Mouse (Mus musculus) MEL (cell line): ENCODE measurements around the gene Arpc5. TPM values are rescaled to one million over a fixed set of nuclear protein-coding genes. Genes with fewer than 3 reads are reported as not detected.
A peak's percentile ranks its signal among the peaks of the same experiment; 100 is the strongest.

ENCODE experiments used
- DNase-seq: peaks from one replicate; pipeline ENCODE4 v3.0.0; 2011; ENCODE audit warnings: low read depth, low spot score
- H3K27ac ChIP-seq: 2 replicates; pipeline ENCODE4 v1.5.1; 2012; ENCODE audit warnings: low read depth, mild to moderate bottlenecking, control low read depth, low read length, moderate library complexity; ENCODE audit not compliant: control insufficient read depth
- H3K27me3 ChIP-seq, 2 experiments: fragments of 150-350 bp in 1 of 2; sonication (generic) in 1 of 2; 2 replicates each; pipeline ENCODE4 v1.6.1; 2012; ENCODE audit warnings: low read length in 2 of 2, mild to moderate bottlenecking in 2 of 2, improper control_type of control experiment in 1 of 2, moderate library complexity in 1 of 2; ENCODE audit not compliant: insufficient read depth in 2 of 2, control insufficient read depth in 1 of 2
- H3K36me3 ChIP-seq, 2 experiments: 2 replicates each; pipeline ENCODE4 v1.6.1; 2012 to 2014; ENCODE audit warnings: low read length in 2 of 2, improper control_type of control experiment in 1 of 2, inconsistent platforms in 1 of 2, mild to moderate bottlenecking in 1 of 2; ENCODE audit not compliant: insufficient read depth in 2 of 2, control insufficient read depth in 1 of 2
- H3K4me1 ChIP-seq, 2 experiments: fragments of 150-350 bp in 1 of 2; sonication (generic) in 1 of 2; 2 replicates each; pipeline ENCODE4 v1.6.1; 2012; ENCODE audit warnings: low read length in 2 of 2, improper control_type of control experiment in 1 of 2, mild to moderate bottlenecking in 1 of 2; ENCODE audit not compliant: insufficient read depth in 2 of 2, control insufficient read depth in 1 of 2
- H3K4me3 ChIP-seq, 2 experiments: fragments of 150-350 bp in 1 of 2; sonication (generic) in 1 of 2; 2 replicates each; pipeline ENCODE4 v1.5.1; 2012; ENCODE audit warnings: low read depth in 2 of 2, low read length in 2 of 2, mild to moderate bottlenecking in 2 of 2, moderate library complexity in 2 of 2, control low read depth in 1 of 2, improper control_type of control experiment in 1 of 2; ENCODE audit not compliant: control insufficient read depth in 1 of 2, insufficient read depth in 1 of 2
- H3K79me2 ChIP-seq: 2 replicates; pipeline ENCODE4 v1.6.1; 2012; ENCODE audit warnings: mild to moderate bottlenecking, low read length, moderate library complexity; ENCODE audit not compliant: control insufficient read depth, poor library complexity, insufficient read depth
- H3K9ac ChIP-seq: 2 replicates; pipeline ENCODE4 v1.6.1; 2012; ENCODE audit warnings: low read depth, mild to moderate bottlenecking, control low read depth, low read length, moderate library complexity; ENCODE audit not compliant: control insufficient read depth, poor library complexity, severe bottlenecking
- H3K9me3 ChIP-seq: fragments of 150-350 bp; sonication (generic); replicated peaks from 2 replicates; pipeline ENCODE4 v1.6.1; 2012; ENCODE audit warnings: mild to moderate bottlenecking, low read length, improper control_type of control experiment, moderate library complexity; ENCODE audit not compliant: insufficient read depth
- BHLHE40 ChIP-seq: IDR thresholded peaks from 2 replicates; pipeline ENCODE4 v1.6.1; 2012; ENCODE audit warnings: low read depth, mild to moderate bottlenecking, inconsistent platforms, low read length, improper control_type of control experiment, borderline replicate concordance
- CHD1 ChIP-seq: IDR thresholded peaks from 2 replicates; pipeline ENCODE4 v1.6.1; 2012; ENCODE audit warnings: low read depth, mild to moderate bottlenecking, inconsistent platforms, low read length, improper control_type of control experiment
- E2F4 ChIP-seq: IDR thresholded peaks from 2 replicates; pipeline ENCODE4 v1.6.1; 2011; ENCODE audit warnings: low read depth, low read length, improper control_type of control experiment, borderline replicate concordance
- ELF1 ChIP-seq: IDR thresholded peaks from 2 replicates; pipeline ENCODE4 v1.6.1; 2014; ENCODE audit warnings: low read depth, mild to moderate bottlenecking, inconsistent platforms, low read length, improper control_type of control experiment, moderate library complexity
- EP300 ChIP-seq, 2 experiments: IDR thresholded peaks; 2 replicates each; pipeline ENCODE4 v1.6.1; 2011; ENCODE audit warnings: improper control_type of control experiment in 2 of 2, low read length in 2 of 2, low read depth in 1 of 2, mild to moderate bottlenecking in 1 of 2
- ETS1 ChIP-seq: IDR thresholded peaks from 2 replicates; pipeline ENCODE4 v1.6.1; 2012; ENCODE audit warnings: low read depth, mild to moderate bottlenecking, inconsistent platforms, low read length, improper control_type of control experiment, moderate library complexity
- GABPA ChIP-seq: IDR thresholded peaks from 2 replicates; pipeline ENCODE4 v1.6.1; 2012; ENCODE audit warnings: low read depth, mild to moderate bottlenecking, inconsistent platforms, low read length, improper control_type of control experiment, moderate library complexity
- HCFC1 ChIP-seq: IDR thresholded peaks from 2 replicates; pipeline ENCODE4 v1.6.1; 2012; ENCODE audit warnings: low read depth, mild to moderate bottlenecking, inconsistent platforms, low read length, improper control_type of control experiment, moderate library complexity
- MAFK ChIP-seq: IDR thresholded peaks from 2 replicates; pipeline ENCODE4 v1.6.1; 2011; ENCODE audit warnings: low read depth, mild to moderate bottlenecking, low read length, improper control_type of control experiment, borderline replicate concordance
- MAX ChIP-seq: IDR thresholded peaks from 2 replicates; pipeline ENCODE4 v1.6.1; 2011; ENCODE audit warnings: low read length, improper control_type of control experiment
- MAZ ChIP-seq: IDR thresholded peaks from 2 replicates; pipeline ENCODE4 v1.6.1; 2012; ENCODE audit warnings: low read depth, mild to moderate bottlenecking, inconsistent platforms, low read length, improper control_type of control experiment
- MEF2A ChIP-seq: IDR thresholded peaks from 2 replicates; pipeline ENCODE4 v1.6.1; 2014; ENCODE audit warnings: low read depth, mild to moderate bottlenecking, inconsistent platforms, low read length, improper control_type of control experiment; ENCODE audit not compliant: poor library complexity, insufficient replicate concordance, severe bottlenecking; ENCODE audit errors: extremely low read depth
- MXI1 ChIP-seq: IDR thresholded peaks from 2 replicates; pipeline ENCODE4 v1.6.1; 2011; ENCODE audit warnings: mild to moderate bottlenecking, low read depth, low read length, improper control_type of control experiment
- MYB ChIP-seq: IDR thresholded peaks from 2 replicates; pipeline ENCODE4 v1.6.1; 2011; ENCODE audit warnings: mild to moderate bottlenecking, low read depth, low read length, improper control_type of control experiment
- MYC ChIP-seq: IDR thresholded peaks from 2 replicates; pipeline ENCODE4 v1.6.1; 2011; ENCODE audit warnings: low read depth, mild to moderate bottlenecking, low read length, improper control_type of control experiment, moderate library complexity
- NELFE ChIP-seq: IDR thresholded peaks from 2 replicates; pipeline ENCODE4 v1.6.1; 2011; ENCODE audit warnings: low read depth, low read length, improper control_type of control experiment
- NRF1 ChIP-seq: IDR thresholded peaks from 2 replicates; pipeline ENCODE4 v1.6.1; 2014; ENCODE audit warnings: low read depth, mild to moderate bottlenecking, inconsistent platforms, low read length, improper control_type of control experiment, moderate library complexity; ENCODE audit not compliant: poor library complexity, insufficient read depth, severe bottlenecking
- POLR2A ChIP-seq, 2 experiments: IDR thresholded peaks; 2 replicates each; pipeline ENCODE4 v1.6.1; 2011 to 2012; ENCODE audit warnings: low read length in 2 of 2, mild to moderate bottlenecking in 2 of 2, control low read depth in 1 of 2, improper control_type of control experiment in 1 of 2, low read depth in 1 of 2, moderate library complexity in 1 of 2; ENCODE audit not compliant: control insufficient read depth in 1 of 2, insufficient read depth in 1 of 2, poor library complexity in 1 of 2
- POLR2AphosphoS2 ChIP-seq: IDR thresholded peaks from 2 replicates; pipeline ENCODE4 v1.6.1; 2011; ENCODE audit warnings: low read length, improper control_type of control experiment
- POLR2AphosphoS5 ChIP-seq: IDR thresholded peaks from 2 replicates; pipeline ENCODE4 v1.6.1; 2012; ENCODE audit warnings: low read depth, borderline replicate concordance, mild to moderate bottlenecking, inconsistent platforms, low read length, moderate library complexity, mixed read lengths
- SIN3A ChIP-seq: IDR thresholded peaks from 2 replicates; pipeline ENCODE4 v1.6.1; 2012; ENCODE audit warnings: low read length, improper control_type of control experiment, inconsistent platforms
- TBP ChIP-seq: IDR thresholded peaks from 2 replicates; pipeline ENCODE4 v1.8.0; 2011; ENCODE audit warnings: low read depth, low read length, improper control_type of control experiment
- TCF12 ChIP-seq: IDR thresholded peaks from 2 replicates; pipeline ENCODE4 v1.6.1; 2014; ENCODE audit warnings: low read depth, mild to moderate bottlenecking, inconsistent platforms, low read length, improper control_type of control experiment, moderate library complexity
- UBTF ChIP-seq: IDR thresholded peaks from 2 replicates; pipeline ENCODE4 v1.6.1; 2012; ENCODE audit warnings: low read depth, mild to moderate bottlenecking, inconsistent platforms, low read length, improper control_type of control experiment, moderate library complexity, borderline replicate concordance; ENCODE audit not compliant: insufficient read depth
- USF1 ChIP-seq: IDR thresholded peaks from 2 replicates; pipeline ENCODE4 v1.6.1; 2014; ENCODE audit warnings: low read depth, mild to moderate bottlenecking, inconsistent platforms, low read length, improper control_type of control experiment, moderate library complexity
- USF2 ChIP-seq, 2 experiments: IDR thresholded peaks; 2 replicates each; pipeline ENCODE4 v1.6.1; 2011 to 2012; ENCODE audit warnings: improper control_type of control experiment in 2 of 2, low read length in 2 of 2, borderline replicate concordance in 1 of 2, inconsistent platforms in 1 of 2, low read depth in 1 of 2, mild to moderate bottlenecking in 1 of 2; ENCODE audit not compliant: insufficient read depth in 1 of 2
- ZC3H11A ChIP-seq: IDR thresholded peaks from 2 replicates; pipeline ENCODE4 v1.6.1; 2012; ENCODE audit warnings: low read depth, mild to moderate bottlenecking, inconsistent platforms, low read length, improper control_type of control experiment
- ZKSCAN1 ChIP-seq: IDR thresholded peaks from 2 replicates; pipeline ENCODE4 v1.6.1; 2012; ENCODE audit warnings: low read depth, mild to moderate bottlenecking, inconsistent platforms, low read length, improper control_type of control experiment, moderate library complexity
- ZNF384 ChIP-seq: IDR thresholded peaks from 2 replicates; pipeline ENCODE4 v1.6.1; 2012; ENCODE audit warnings: low read depth, mild to moderate bottlenecking, inconsistent platforms, low read length, improper control_type of control experiment
- polyA plus RNA-seq, 2 experiments: library from polyadenylated mRNA; stranded (reverse) in 1 of 2; unstranded in 1 of 2; fragments of >175 nt in 1 of 2; fragments of >200 nt in 1 of 2; gene quantifications; 2 replicates each; pipeline versions ENCODE4 v1.2.1 to v1.2.4; 2012; ENCODE audit warnings: low replicate concordance in 2 of 2, low read depth in 1 of 2; ENCODE audit not compliant: insufficient read length in 2 of 2, insufficient read depth in 1 of 2, missing spikeins in 1 of 2
- total RNA-seq: library from RNA; depleted of rRNA; stranded (reverse); fragments of 300-350 nt; gene quantifications from 2 replicates; pipeline ENCODE4 v1.2.3, GENCODE M21; 2012

The Arpc5 gene
- total and polyA plus RNA-seq, 3 experiments: 119 to 145 TPM; not detected in 1

DNA sequence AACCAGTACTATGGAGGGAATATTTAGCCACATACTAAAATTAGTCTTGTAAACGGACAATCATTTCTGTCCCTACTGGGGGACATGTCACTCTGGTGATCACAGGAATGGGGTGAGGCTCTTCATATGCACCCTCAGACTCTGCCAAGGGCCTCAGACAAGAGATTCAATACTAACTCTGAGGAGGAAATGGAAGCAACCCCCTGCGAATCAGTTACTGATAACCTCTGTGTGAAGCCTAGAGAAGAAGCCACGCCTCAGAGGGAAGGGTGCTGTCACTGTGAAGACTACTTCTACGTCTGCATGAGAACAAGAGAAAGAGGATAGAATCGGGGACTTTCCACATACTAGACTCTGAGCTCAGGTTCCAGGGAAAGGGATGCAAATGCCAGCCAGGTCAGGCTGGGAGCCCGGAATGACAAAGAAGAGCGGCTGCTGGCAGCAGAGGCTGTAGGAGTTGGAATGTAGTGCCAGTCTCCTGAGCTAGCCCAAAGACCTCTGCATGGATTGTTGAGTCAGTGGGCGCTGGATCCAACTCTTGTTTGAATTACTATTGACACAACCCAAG is 29.4 kb downstream of the Arpc5 start (continued):
- TF ChIP-seq ZKSCAN1 (no peak), CHD1 (no peak), MEF2A (no peak), GABPA (no peak), MXI1 (peak; percentile 57; the same call in 1 of the 2 replicates), SIN3A (peak; percentile 74), MAZ (no peak), HCFC1 (peak; percentile 52; the same call in 1 of the 2 replicates), ZNF384 (no peak), EP300 (IDR thresholded peaks at IDR 0.05; ENCODE audit: low read depth in 1 of 2, low read length in 2 of 2) (peak; percentile 59 to 70), TBP (0 out of 2 replicates have a peak, but pooled peaks have one; percentile 43), POLR2AphosphoS2 (no peak; the same call in 1 of the 2 replicates), POLR2A (IDR thresholded peaks at IDR 0.05; ENCODE audit: control insufficient read depth in 1 of 2, insufficient read depth in 1 of 2, low read depth in 1 of 2, low read length in 2 of 2, poor library complexity in 1 of 2) (peak in 1 of 2 experiments; percentile 31; a peak in 1 of 4 replicates), E2F4 (no peak), UBTF (no peak), MAFK (no peak), ELF1 (0 out of 2 replicates have a peak, but pooled peaks have one; percentile 35), USF2 (IDR thresholded peaks at IDR 0.05; ENCODE audit: borderline replicate concordance in 1 of 2, insufficient read depth in 1 of 2, low read depth in 1 of 2, low read length in 2 of 2) (no peak), ZC3H11A (no peak)

DNA sequence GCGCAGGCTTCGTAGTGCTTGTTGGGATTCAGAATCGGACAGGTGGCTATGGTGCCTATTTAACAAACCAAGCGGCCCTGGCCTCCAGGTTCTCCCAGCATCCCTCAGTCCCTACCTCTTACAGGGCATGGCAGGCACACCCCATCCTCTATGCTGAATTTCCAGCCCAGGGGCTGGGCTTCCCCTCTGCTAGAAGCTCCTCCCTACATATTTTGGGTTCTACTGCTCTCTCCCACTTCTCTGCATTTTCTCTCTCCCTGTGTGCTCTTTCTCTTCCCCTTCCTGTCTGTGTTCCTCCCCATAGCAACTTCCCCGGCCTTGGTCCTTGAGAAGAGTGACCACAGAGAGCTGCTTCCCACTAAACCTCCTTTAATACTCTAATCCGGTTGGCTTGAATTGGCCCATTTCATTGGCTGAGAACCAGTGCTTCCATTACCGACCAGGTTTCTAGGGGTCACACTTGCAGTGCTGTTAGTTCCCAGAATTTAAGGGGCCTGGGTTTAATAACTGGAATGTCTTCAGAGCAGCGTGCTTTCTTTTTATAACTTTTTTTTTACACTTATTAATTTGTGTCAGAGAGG is 30.4 kb downstream of the Arpc5 start:
- H3K4me1 ChIP-seq: peaks cover 26 to 59% of the 10 kb centered on the region in 2 experiments
- peaks cover 0 to 38% of the 10 kb centered on the region in 2 experiments; a peak in 2 of 4 replicates for H3K36me3 ChIP-seq
- H3K9me3 ChIP-seq: no peaks in the 10 kb centered on the region
- H3K27me3 ChIP-seq: no peaks in the 10 kb centered on the region
- no peaks in the 10 kb centered on the region for H3K79me2 ChIP-seq
- H3K27ac ChIP-seq: peak overlapping the region; percentile 11
- TF ChIP-seq BHLHE40: no peak
- no peak for TF ChIP-seq MAX
- no peak for TF ChIP-seq USF1
- no peak for TF ChIP-seq TCF12
- TF ChIP-seq POLR2AphosphoS5: no peak
- TF ChIP-seq ZKSCAN1: no peak
- TF ChIP-seq USF2 (IDR thresholded peaks at IDR 0.05; ENCODE audit: borderline replicate concordance in 1 of 2, insufficient read depth in 1 of 2, low read depth in 1 of 2, low read length in 2 of 2): no peak
- TF ChIP-seq MYC: no peak
- TF ChIP-seq ETS1: no peak
- no peak for TF ChIP-seq ELF1
- no peak for TF ChIP-seq MYB
- no peak for TF ChIP-seq NRF1
- TF ChIP-seq MAFK: no peak
- TF ChIP-seq POLR2AphosphoS2: no peak
- no peak for TF ChIP-seq NELFE
- no peak overlapping the region for H3K4me3 ChIP-seq
- DNase-seq: no peak
- no peak overlapping the region for H3K9ac ChIP-seq
